Mouse (Mus musculus) layer of hippocampus, adult 2 months (tissue): ENCODE measurements at regions not wholly inside any gene's neighbourhood (a gene's known extent, or its start where the extent isn't known, plus 50 kb on each side); places are given as distances from the start of the nearest gene placed in this dataset.

Experiments
- DNase-seq, 2 experiments: peaks; one replicate each; pipeline ENCODE4 v3.0.0; 2022; ENCODE audit warnings: low spot score in 2 of 2
- H3K27ac ChIP-seq: fragments of 200-600 bp; 2 replicates; pipeline ENCODE4 v1.8.1; 2022
- H3K4me3 ChIP-seq: fragments of 200-600 bp; 2 replicates; pipeline ENCODE4 v1.8.1; 2022; ENCODE audit warnings: mild to moderate bottlenecking
- CTCF ChIP-seq: fragments of 200-600 bp; conservative IDR thresholded peaks from 2 replicates; pipeline ENCODE4 v1.8.1; 2022; ENCODE audit warnings: antibody characterized with exemption, mild to moderate bottlenecking, moderate library complexity

GRCm38 (mm10) chr1:166735545-166735944, 53.9 kb upstream of the Fmo9 start:
- no peak overlapping the region for H3K27ac ChIP-seq
- H3K4me3 ChIP-seq, result no peak overlapping the region
- no peak for TF ChIP-seq CTCF
- no peak for DNase-seq

GRCm38 (mm10) chr1:166738029-166738428, 56.4 kb upstream of the Fmo9 start:
- H3K4me3 ChIP-seq, result no peak overlapping the region
- TF ChIP-seq CTCF, result peak; percentile 91
- peak in 1 of 2 experiments; percentile 20 for DNase-seq

GRCm38 (mm10) chr1:166750236-166750635, 68.6 kb upstream of the Fmo9 start:
- TF ChIP-seq CTCF, result no peak
- peak; percentile 53 to 79 for DNase-seq
- no peak overlapping the region for H3K27ac ChIP-seq
- H3K4me3 ChIP-seq, result no peak overlapping the region

More at GRCm38 (mm10) chr1:166738029-166738428, 56.4 kb upstream of the Fmo9 start:
- no peak overlapping the region for H3K27ac ChIP-seq

GRCm38 (mm10) chr1:166750777-166751176, 69.1 kb upstream of the Fmo9 start:
- no peak overlapping the region for H3K4me3 ChIP-seq
- H3K27ac ChIP-seq, result no peak overlapping the region
- no peak for TF ChIP-seq CTCF
- DNase-seq, result no peak

- H3K4me3 ChIP-seq, result no peak overlapping the region
- no peak overlapping the region for H3K27ac ChIP-seq
- no peak for DNase-seq
- TF ChIP-seq CTCF, result no peak
These were observed 69.8 kb upstream of the Fmo9 start for GRCm38 (mm10) chr1:166751436-166751835.

- Histone ChIP-seq H3K4me3 (no peak overlapping the region), H3K27ac (no peak overlapping the region)
- no peak for TF ChIP-seq CTCF
- DNase-seq, result peak in 1 of 2 experiments; percentile 12
These were observed 71.5 kb upstream of the Fmo9 start for GRCm38 (mm10) chr1:166752990-166753709.

GRCm38 (mm10) chr1:166758987-166759386, 77.3 kb upstream of the Fmo9 start:
- no peak for TF ChIP-seq CTCF
- no peak for DNase-seq
- H3K27ac ChIP-seq, result no peak overlapping the region

GRCm38 (mm10) chr1:166773114-166773513, 91.5 kb upstream of the Fmo9 start:
- no peak for TF ChIP-seq CTCF
- H3K4me3 ChIP-seq, result no peak overlapping the region
- no peak overlapping the region for H3K27ac ChIP-seq
- no peak for DNase-seq

More at GRCm38 (mm10) chr1:166758987-166759386, 77.3 kb upstream of the Fmo9 start:
- no peak overlapping the region for H3K4me3 ChIP-seq

GRCm38 (mm10) chr1:166782106-166782505, 100.5 kb upstream of the Fmo9 start:
- no peak overlapping the region for H3K4me3 ChIP-seq
- peak; percentile 90 for TF ChIP-seq CTCF
- H3K27ac ChIP-seq, result no peak overlapping the region
- DNase-seq, result peak; percentile 59 to 73

GRCm38 (mm10) chr1:166787945-166788344, 106.3 kb upstream of the Fmo9 start:
- no peak for DNase-seq
- TF ChIP-seq CTCF, result no peak
- Histone ChIP-seq H3K4me3 (no peak overlapping the region), H3K27ac (no peak overlapping the region)

- TF ChIP-seq CTCF, result no peak
These were observed 107.3 kb upstream of the Fmo9 start for GRCm38 (mm10) chr1:166788824-166789399.

GRCm38 (mm10) chr1:166793052-166793716, 111.5 kb upstream of the Fmo9 start:
- DNase-seq, result no peak
- Histone ChIP-seq H3K4me3 (no peak overlapping the region), H3K27ac (no peak overlapping the region)
- no peak for TF ChIP-seq CTCF

More at GRCm38 (mm10) chr1:166788824-166789399, 107.3 kb upstream of the Fmo9 start:
- DNase-seq, result no peak
- Histone ChIP-seq H3K27ac (no peak overlapping the region), H3K4me3 (no peak overlapping the region)

GRCm38 (mm10) chr1:166793717-166794081, 112.1 kb upstream of the Fmo9 start:
- H3K4me3 ChIP-seq, result no peak overlapping the region
- H3K27ac ChIP-seq, result no peak overlapping the region
- no peak for TF ChIP-seq CTCF
- no peak for DNase-seq
